Mouse (Mus musculus) hindlimb bud, embryonic 11.5 days (tissue): ENCODE results near the gene Nsrp1.
"Not testable (repeated sequence)": the region's sequence is repeated elsewhere in the genome, so short reads cannot be mapped to it uniquely, and the experiment has no call there.

ENCODE experiments used
- DNase-seq: peaks from one replicate; pipeline ENCODE4 v3.0.0-alpha.2; 2012; ENCODE audit warnings: low read depth, low spot score; ENCODE audit errors: extremely low spot score

Nsrp1 gene

GRCm38 (mm10) chr11:77078273-77079134 is at the start of gene Nsrp1:
Nsrp1 (minus strand) TSS chr11:77078435.
- DNase-seq = peak; percentile 83

GRCm38 (mm10) chr11:77111141-77111540 is 32.9 kb upstream of the Nsrp1 start:
- no peak for DNase-seq

GRCm38 (mm10) chr11:77108442-77108841 is 30.2 kb upstream of the Nsrp1 start:
- DNase-seq = no peak

GRCm38 (mm10) chr11:77107872-77108271 is 29.6 kb upstream of the Nsrp1 start:
- not testable (repeated sequence) for DNase-seq

- no peak for DNase-seq
These were observed 28.7 kb upstream of the Nsrp1 start for GRCm38 (mm10) chr11:77106961-77107360.

- DNase-seq = peak; percentile 64
These were observed 22.1 kb upstream of the Nsrp1 start for GRCm38 (mm10) chr11:77100137-77100937.

- DNase-seq = no peak
These were observed 20.2 kb upstream of the Nsrp1 start for GRCm38 (mm10) chr11:77098332-77098972.

- no peak for DNase-seq
These were observed 18.8 kb upstream of the Nsrp1 start for GRCm38 (mm10) chr11:77096991-77097390.

GRCm38 (mm10) chr11:77096581-77096980 is 18.3 kb upstream of the Nsrp1 start:
- no peak for DNase-seq

GRCm38 (mm10) chr11:77095206-77095605 is 17.0 kb upstream of the Nsrp1 start:
- no peak for DNase-seq

- no peak for DNase-seq
These were observed 15.9 kb upstream of the Nsrp1 start for GRCm38 (mm10) chr11:77094136-77094535.

- peak; percentile 52 for DNase-seq
These were observed 15.0 kb upstream of the Nsrp1 start for GRCm38 (mm10) chr11:77093208-77093607.

GRCm38 (mm10) chr11:77089162-77089561 is 10.9 kb upstream of the Nsrp1 start:
- DNase-seq = no peak

- DNase-seq = no peak
These were observed 8.8 kb upstream of the Nsrp1 start for GRCm38 (mm10) chr11:77087004-77087403.

- no peak for DNase-seq
These were observed 5.9 kb upstream of the Nsrp1 start for GRCm38 (mm10) chr11:77084001-77084682.

- DNase-seq = no peak
These were observed 1.1 kb upstream of the Nsrp1 start for GRCm38 (mm10) chr11:77079361-77079760.

- DNase-seq = no peak
These were observed 443 bp downstream of the Nsrp1 start for GRCm38 (mm10) chr11:77077792-77078191.

GRCm38 (mm10) chr11:77077331-77077730 is 904 bp downstream of the Nsrp1 start:
- not testable (repeated sequence) for DNase-seq

GRCm38 (mm10) chr11:77070721-77071120 is 7.5 kb downstream of the Nsrp1 start:
- no peak for DNase-seq

- DNase-seq = no peak
These were observed 9.4 kb downstream of the Nsrp1 start for GRCm38 (mm10) chr11:77068825-77069224.

GRCm38 (mm10) chr11:77063406-77063805 is 14.8 kb downstream of the Nsrp1 start:
- no peak for DNase-seq
